Mouse (Mus musculus): Measurements from ENCODE around the gene Lmbr1l.

GRCm38 (mm10) chr15:98930998-98931397 is 13.0 kb upstream of the Lmbr1l start:
- TF ChIP-seq CTCF (IDR thresholded peaks at IDR 0.05; ENCODE audit: insufficient read depth, low read length) (no peak), POLR2A (IDR thresholded peaks at IDR 0.05; ENCODE audit: borderline replicate concordance, extremely low read depth, low read depth, low read length) (no peak)

All from lung, adult 2 months (tissue).